ENCODE assay signal across 15 mouse cellular contexts in the genomic region with DNA sequence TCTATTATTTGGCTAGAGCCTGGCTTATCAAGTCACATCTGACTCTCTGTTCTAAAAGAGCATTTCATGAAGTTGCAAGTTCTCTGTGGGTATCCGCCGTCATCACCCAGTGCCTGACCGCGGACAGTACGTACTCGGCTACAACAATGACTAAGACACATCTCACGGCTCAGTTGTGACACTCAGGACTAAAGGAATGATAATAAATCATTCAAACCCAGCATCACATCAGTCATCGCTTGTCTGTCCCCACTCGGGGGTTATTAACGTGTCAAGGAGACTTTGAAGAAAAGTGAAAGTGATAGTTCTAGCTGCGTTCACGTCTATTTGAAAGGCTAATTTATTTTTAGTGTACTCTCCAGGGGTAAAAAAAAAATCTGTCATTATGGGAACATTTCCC.
A peak's percentile ranks its signal among the peaks of the same experiment; 100 is the strongest.
DNase-seq lines count a peak whose midpoint lies in the region; TF ChIP-seq lines count a peak whose summit lies in the region.
"Had no signal": no experiment of that assay in that cellular context is flagged by ENCODE, and none has a peak within 500 bp of the region (broad histone marks: within the 10 kb centered on the region; RNA-seq: fewer than 3 reads in every experiment).

No protein-coding gene starts in this region.

- no peaks in the 10 kb centered on the region for H3K36me3 ChIP-seq in myocyte (ENCODE audit: control insufficient read depth, insufficient read depth)
- H3K36me3 ChIP-seq: G1E; limb, embryonic 12.5 days; midbrain, embryonic 15.5 days had no signal

- no peak for TF ChIP-seq CTCF in lung, adult 2 months (IDR thresholded peaks at IDR 0.05; ENCODE audit: insufficient read depth, low read length)
- TF ChIP-seq CTCF in bone marrow macrophage, adult 2 months (IDR thresholded peaks at IDR 0.05; ENCODE audit: low read depth, low read length) = no peak

- peaks cover 15% of the 10 kb centered on the region for H3K4me1 ChIP-seq in lung, adult 2 months (ENCODE audit: control insufficient read depth, insufficient read depth, low read length)
- peaks cover 10% of the 10 kb centered on the region for H3K4me1 ChIP-seq in bone marrow macrophage, adult 2 months (ENCODE audit: control insufficient read depth, insufficient read depth, low read length)
- H3K4me1 ChIP-seq: midbrain, embryonic 15.5 days had no signal

- H3K27me3 ChIP-seq in myocyte (ENCODE audit: control insufficient read depth, insufficient read depth, insufficient read length) = no peaks in the 10 kb centered on the region
- H3K27me3 ChIP-seq: limb, embryonic 12.5 days; midbrain, embryonic 15.5 days had no signal

- H3K4me3 ChIP-seq in lung, adult 2 months (replicated peaks; ENCODE audit: extremely low read depth, low read depth, low read length) = peak overlapping the region; percentile 50
- H3K4me3 ChIP-seq in bone marrow macrophage, adult 2 months (ENCODE audit: insufficient read depth, low read length) = 0 out of 2 replicates have a peak overlapping the region, but pooled peaks have one; percentile 14
- no peak overlapping the region for H3K4me3 ChIP-seq in myocyte
- H3K4me3 ChIP-seq: limb, embryonic 12.5 days; midbrain, embryonic 15.5 days had no signal

- H3K27ac ChIP-seq in bone marrow macrophage, adult 2 months (ENCODE audit: insufficient read depth, low read depth, low read length) = no peak overlapping the region
- H3K27ac ChIP-seq: limb, embryonic 12.5 days; liver, embryonic 14.5 days; midbrain, embryonic 15.5 days had no signal

- TF ChIP-seq POLR2A in lung, adult 2 months (IDR thresholded peaks at IDR 0.05; ENCODE audit: borderline replicate concordance, extremely low read depth, low read depth, low read length) = no peak
- TF ChIP-seq POLR2A in bone marrow macrophage, adult 2 months (IDR thresholded peaks at IDR 0.05; ENCODE audit: borderline replicate concordance, low read depth, low read length) = no peak
- TF ChIP-seq POLR2A in myocyte (IDR thresholded peaks at IDR 0.05; ENCODE audit: insufficient read length, low read depth) = no peak

- 52% methylated on average over 12 of the region's 12 CpGs for WGBS in lung, adult 2 months

- peak; percentile 56 for DNase-seq in adrenal gland, adult 2 months
- DNase-seq in adrenal gland, postnatal 25 days = no peak
- DNase-seq in lung, adult 2 months = no peak
- DNase-seq in lung, postnatal 10 days = no peak
- no peak for DNase-seq in right cerebral cortex, adult 18-20 months
- DNase-seq in lung, postnatal 36 days = no peak
- DNase-seq: cerebellum, adult 9-10 months; gastrocnemius, postnatal 10 days had no signal

- H3K4me2 ChIP-seq in myocyte (ENCODE audit: low read depth) = peak overlapping the region; percentile 59
- H3K4me2 ChIP-seq: heart, embryonic 11.5 days; limb, embryonic 12.5 days; midbrain, embryonic 15.5 days had no signal

- H3K79me2 ChIP-seq in myocyte (ENCODE audit: control insufficient read depth, insufficient read depth) = no peaks in the 10 kb centered on the region

- H3ac ChIP-seq in myocyte (ENCODE audit: control insufficient read depth, insufficient read length) = no peak overlapping the region

TF ChIP-seq in myocyte, 11 proteins besides CTCF, POLR2A, EP300 and RAD21:
- TF ChIP-seq REST (IDR thresholded peaks at IDR 0.05; ENCODE audit: insufficient read depth, insufficient read length) (no peak), CEBPB (IDR thresholded peaks at IDR 0.05; ENCODE audit: insufficient read depth, poor library complexity, severe bottlenecking) (peak; percentile 36; the same call in 1 of the 2 replicates)
